Mouse (Mus musculus) heart, adult 2 months (tissue): ENCODE results near the gene Upk3b. TPM values are rescaled to one million over a fixed set of nuclear protein-coding genes. Genes with fewer than 3 reads are reported as not detected.

ENCODE experiments used
- DNase-seq, 2 experiments: peaks; one replicate each; pipeline ENCODE4 v3.0.0; 2021
- H3K27ac ChIP-seq: fragments of 200-600 bp; 2 replicates; pipeline ENCODE4 v1.8.1; 2022
- H3K27me3 ChIP-seq: fragments of 200-500 bp; 2 replicates; pipeline ENCODE4 v1.6.1; 2012; ENCODE audit warnings: mild to moderate bottlenecking, low read length, inconsistent platforms, mixed read lengths; ENCODE audit not compliant: control insufficient read depth, insufficient read depth
- H3K36me3 ChIP-seq: fragments of 200-500 bp; 2 replicates; pipeline ENCODE4 v1.6.1; 2012; ENCODE audit warnings: low read length, inconsistent platforms; ENCODE audit not compliant: control insufficient read depth, insufficient read depth
- H3K4me1 ChIP-seq: fragments of 200-500 bp; 2 replicates; pipeline ENCODE4 v1.6.1; 2011; ENCODE audit warnings: low read length; ENCODE audit not compliant: control insufficient read depth, insufficient read depth
- H3K4me3 ChIP-seq: fragments of 200-600 bp; 2 replicates; pipeline ENCODE4 v1.8.1; 2022
- H3K79me2 ChIP-seq: fragments of 200-500 bp; replicated peaks from 2 replicates; pipeline ENCODE4 v1.6.1; 2012; ENCODE audit warnings: mild to moderate bottlenecking, inconsistent platforms, low read length, moderate library complexity, mixed read lengths; ENCODE audit not compliant: control insufficient read depth, insufficient read depth
- H3K9ac ChIP-seq: fragments of 200-500 bp; 2 replicates; pipeline ENCODE4 v1.6.1; 2012; ENCODE audit warnings: low read depth, mild to moderate bottlenecking, control low read depth, inconsistent platforms, low read length, mixed read lengths
- CTCF ChIP-seq: fragments of 200-600 bp; IDR thresholded peaks from 2 replicates; pipeline ENCODE4 v1.8.1; 2022; ENCODE audit warnings: antibody characterized with exemption, mild to moderate bottlenecking, moderate library complexity
- EP300 ChIP-seq: fragments of 200-500 bp; IDR thresholded peaks from 2 replicates; pipeline ENCODE4 v1.6.1; 2011; ENCODE audit warnings: low read depth, low read length, control low read depth; ENCODE audit not compliant: insufficient read depth
- POLR2A ChIP-seq: fragments of 200-500 bp; IDR thresholded peaks from 2 replicates; pipeline ENCODE4 v1.6.1; 2011; ENCODE audit warnings: mild to moderate bottlenecking, low read depth, low read length, control low read depth; ENCODE audit not compliant: insufficient read depth
- WGBS: fragments of 180-500 bp; shearing (Covaris S2); methylation state at CpG from one replicate; pipeline ENCODE4 v1.1.7; 2018; 5-methylcytosine and 5-hydroxymethylcytosine counted together
- intact Hi-C: fragments of 180-260 bp; cut with DNase I; formaldehyde crosslinking; loops from one replicate; pipeline ENCODE4 v1.15.1; 2025
- polyA plus RNA-seq: library from polyadenylated mRNA; depleted of rRNA; stranded (reverse); fragments of >200 nt; gene quantifications from 2 replicates; pipeline ENCODE4 v1.2.3, GENCODE M21; 2012
- total RNA-seq, 2 experiments: library from RNA; stranded (reverse); gene quantifications; 2 replicates each; pipeline ENCODE4 v1.2.3; 2021

The Upk3b gene
- total and polyA plus RNA-seq, 3 experiments: 16.7 to 25.8 (median 18.6) TPM

DNA sequence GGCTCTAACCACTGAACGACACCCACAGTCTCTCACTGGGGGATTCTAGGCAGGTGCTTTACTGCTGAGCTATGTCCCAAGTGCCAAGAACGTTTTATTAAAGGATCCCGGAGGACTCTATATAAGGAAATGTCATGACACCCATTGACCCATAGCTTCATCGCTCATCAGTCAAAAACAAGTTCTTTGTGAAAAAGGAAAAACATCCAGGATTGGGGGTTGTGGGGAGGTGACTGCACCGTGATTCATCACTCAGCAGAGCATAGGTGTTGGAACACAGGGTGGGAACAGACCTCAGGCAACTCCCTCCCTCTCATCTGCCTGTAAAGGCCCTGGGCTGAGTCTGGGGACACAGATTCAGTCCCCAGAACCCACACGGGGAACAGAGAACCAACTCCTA is 11.6 kb downstream of the Upk3b start:
- no peak for DNase-seq
- Histone ChIP-seq H3K79me2 (no peaks in the 10 kb centered on the region), H3K36me3 (no peaks in the 10 kb centered on the region), H3K9ac (no peak overlapping the region), H3K4me3 (no peak overlapping the region), H3K4me1 (peaks cover 1% of the 10 kb centered on the region; the same call in 1 of the 2 replicates), H3K27ac (no peak overlapping the region), H3K27me3 (no peaks in the 10 kb centered on the region)
- intact Hi-C loops: loop anchor here (5.0 kb wide), 3 partner anchors 37 to 148 kb away; no protein-coding TSS in a partner anchor
- TF ChIP-seq EP300: no peak
- TF ChIP-seq POLR2A: no peak
- TF ChIP-seq CTCF: no peak
- WGBS: 65% methylated on average over 6 of the region's 6 CpGs

- no peak overlapping the region for H3K4me3 ChIP-seq
- DNase-seq: peak in 1 of 2 experiments; percentile 49
- 22% methylated on average over 10 of the region's 10 CpGs for WGBS
- peaks cover 1% of the 10 kb centered on the region; the same call in 1 of the 2 replicates for H3K4me1 ChIP-seq
- TF ChIP-seq POLR2A (no peak), EP300 (no peak), CTCF (no peak)
- intact Hi-C loops: no loop called here
- no peaks in the 10 kb centered on the region for H3K27me3 ChIP-seq
- H3K36me3 ChIP-seq: no peaks in the 10 kb centered on the region
- no peak overlapping the region for H3K27ac ChIP-seq
- H3K79me2 ChIP-seq: no peaks in the 10 kb centered on the region
- H3K9ac ChIP-seq: no peak overlapping the region
Measured at GRCm38 (mm10) chr5:136051231-136052085, 13.2 kb downstream of the Upk3b start.

GRCm38 (mm10) chr5:136052861-136053655 is 14.8 kb downstream of the Upk3b start:
- intact Hi-C loops: no loop called here
- no peaks in the 10 kb centered on the region for H3K36me3 ChIP-seq

DNA sequence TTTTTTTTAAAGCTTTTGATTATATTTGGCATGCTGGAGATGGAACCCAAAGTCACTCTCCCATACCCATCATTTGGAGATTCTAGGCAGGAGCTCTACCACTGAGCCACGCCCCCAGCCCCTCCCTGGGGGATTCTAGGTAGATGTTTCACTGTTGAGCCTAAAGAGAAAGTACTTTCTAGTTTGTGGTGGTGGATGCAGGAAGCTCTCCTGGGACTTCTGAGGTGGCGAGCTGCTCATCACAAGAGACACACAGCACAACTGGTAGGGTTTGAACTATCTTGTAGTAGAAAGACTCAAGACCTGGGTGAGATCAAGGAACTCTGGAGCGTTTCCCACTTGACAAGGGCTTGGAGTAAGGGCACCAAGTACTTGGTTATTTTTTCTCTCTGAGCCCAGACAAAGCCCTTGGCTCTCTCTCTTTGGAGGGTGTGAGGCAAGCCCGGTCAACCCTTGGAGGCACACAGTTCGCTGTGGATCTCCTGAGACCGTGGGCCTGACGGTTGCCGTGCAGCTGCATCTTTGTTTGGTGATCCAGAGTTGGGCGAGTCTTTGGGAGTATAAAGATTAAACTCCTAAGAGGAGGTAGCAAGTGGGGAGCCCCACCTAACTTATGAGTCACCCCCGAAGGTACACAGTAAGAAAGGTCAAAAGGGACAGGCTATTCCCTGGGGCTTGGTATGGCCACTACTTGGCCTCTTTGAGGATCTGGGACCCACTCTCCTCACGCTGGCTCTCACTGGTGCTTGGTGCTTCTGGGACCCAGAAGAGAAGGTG is 16.2 kb downstream of the Upk3b start, which contains the start of gene Upk3bl:
TSS of gene Upk3bl (plus strand) at position 192 of the 777 bp plus-strand sequence.
- WGBS: 86% methylated on average over 11 of the region's 11 CpGs
- TF ChIP-seq CTCF: no peak
- no peak for TF ChIP-seq EP300
- TF ChIP-seq POLR2A: no peak
- Histone ChIP-seq H3K4me3 (no peak within 1 kb of the TSS), H3K36me3 (no peaks in the 10 kb centered on the region), H3K9ac (no peak within 1 kb of the TSS), H3K27ac (no peak within 1 kb of the TSS), H3K27me3 (no peaks in the 10 kb centered on the region), H3K4me1 (peaks cover 1% of the 10 kb centered on the region; the same call in 1 of the 2 replicates), H3K79me2 (no peaks in the 10 kb centered on the region)
- no peak for DNase-seq
- intact Hi-C loops: no loop called here

More at GRCm38 (mm10) chr5:136052861-136053655, 14.8 kb downstream of the Upk3b start:
- Histone ChIP-seq H3K79me2 (no peaks in the 10 kb centered on the region), H3K4me3 (no peak overlapping the region), H3K27ac (no peak overlapping the region), H3K27me3 (no peaks in the 10 kb centered on the region), H3K4me1 (peaks cover 1% of the 10 kb centered on the region; the same call in 1 of the 2 replicates), H3K9ac (no peak overlapping the region)
- no peak for DNase-seq
- WGBS: 71% methylated on average over 8 of the region's 8 CpGs
- TF ChIP-seq EP300 (no peak), POLR2A (no peak), CTCF (no peak)

DNA sequence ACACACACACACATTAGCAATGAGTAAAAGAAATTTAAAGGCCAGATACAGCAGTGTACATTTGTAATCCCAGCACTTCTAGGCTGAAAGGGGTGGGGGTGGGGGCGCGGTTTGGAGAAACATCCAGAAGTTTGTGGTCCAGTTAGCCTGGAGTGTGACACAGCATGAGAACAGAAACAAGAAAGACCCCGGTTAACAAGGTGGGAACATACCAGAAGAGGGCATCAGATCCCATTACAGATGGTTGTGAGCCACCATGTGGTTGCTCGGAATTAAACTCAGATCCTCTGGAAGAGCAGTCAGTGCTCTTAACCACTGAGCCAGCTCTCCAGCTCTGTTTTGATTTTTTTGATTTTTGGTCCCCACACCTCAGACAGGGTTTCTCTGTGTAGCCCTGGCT is 17.8 kb downstream of the Upk3b start:
- intact Hi-C loops: no loop called here
- no peak overlapping the region for H3K4me3 ChIP-seq
- no peak for DNase-seq
- no peak overlapping the region for H3K27ac ChIP-seq
- H3K36me3 ChIP-seq: no peaks in the 10 kb centered on the region
- H3K79me2 ChIP-seq: no peaks in the 10 kb centered on the region
- H3K27me3 ChIP-seq: no peaks in the 10 kb centered on the region
- no peak overlapping the region for H3K9ac ChIP-seq
- WGBS: 44% methylated on average over 4 of the region's 4 CpGs
- TF ChIP-seq POLR2A (no peak), EP300 (no peak), CTCF (no peak)
- H3K4me1 ChIP-seq: peaks cover 1% of the 10 kb centered on the region; the same call in 1 of the 2 replicates
